21 mouse cellular contexts compared by ENCODE assay signal in genomic region chr13:97902821-97903220, GRCm38 (mm10).
DNase-seq lines count a peak whose midpoint lies in the region; ATAC-seq lines count a peak whose summit lies in the region.
"Had no signal": no experiment of that assay in that cellular context is flagged by ENCODE, and none has a peak within 500 bp of the region (broad histone marks: within the 10 kb centered on the region; RNA-seq: fewer than 3 reads in every experiment).

No protein-coding gene starts in this region.

- no peak overlapping the region for H3K4me3 ChIP-seq in embryonic facial prominence, embryonic 13.5 days
- no peak overlapping the region for H3K4me3 ChIP-seq in embryonic facial prominence, embryonic 10.5 days
- H3K4me3 ChIP-seq in limb, embryonic 15.5 days: no peak overlapping the region
- H3K4me3 ChIP-seq in limb, embryonic 10.5 days: no peak overlapping the region
- no peak overlapping the region for H3K4me3 ChIP-seq in embryonic facial prominence, embryonic 15.5 days (replicated peaks)
- H3K4me3 ChIP-seq: embryonic facial prominence, embryonic 12.5 days; erythroblast, embryonic 14.5 days; forebrain, embryonic 10.5 days; forebrain, embryonic 15.5 days; heart, embryonic 12.5 days; hindbrain, embryonic 15.5 days had no signal

- peak overlapping the region; percentile 18; the same call in 1 of the 2 replicates for H3K4me2 ChIP-seq in embryonic facial prominence, embryonic 13.5 days
- H3K4me2 ChIP-seq in limb, embryonic 15.5 days: no peak overlapping the region
- H3K4me2 ChIP-seq in embryonic facial prominence, embryonic 15.5 days (replicated peaks): 0 out of 2 replicates have a peak overlapping the region, but pooled peaks have one; percentile 20
- H3K4me2 ChIP-seq: embryonic facial prominence, embryonic 12.5 days; forebrain, embryonic 15.5 days; heart, embryonic 12.5 days; hindbrain, embryonic 15.5 days had no signal

- H3K9me3 ChIP-seq in embryonic facial prominence, embryonic 13.5 days: no peaks in the 10 kb centered on the region
- no peaks in the 10 kb centered on the region for H3K9me3 ChIP-seq in embryonic facial prominence, embryonic 10.5 days
- H3K9me3 ChIP-seq in limb, embryonic 15.5 days: no peaks in the 10 kb centered on the region
- H3K9me3 ChIP-seq in limb, embryonic 10.5 days (replicated peaks): no peaks in the 10 kb centered on the region
- H3K9me3 ChIP-seq in embryonic facial prominence, embryonic 15.5 days (replicated peaks): no peaks in the 10 kb centered on the region
- H3K9me3 ChIP-seq: embryonic facial prominence, embryonic 12.5 days; forebrain, embryonic 10.5 days; forebrain, embryonic 15.5 days; G1E; heart, embryonic 12.5 days; hindbrain, embryonic 15.5 days had no signal

- H3K4me1 ChIP-seq in embryonic facial prominence, embryonic 13.5 days: peaks cover 28% of the 10 kb centered on the region
- H3K4me1 ChIP-seq in embryonic facial prominence, embryonic 10.5 days: peaks cover 15% of the 10 kb centered on the region
- peaks cover 8% of the 10 kb centered on the region for H3K4me1 ChIP-seq in limb, embryonic 15.5 days
- peaks cover 31% of the 10 kb centered on the region for H3K4me1 ChIP-seq in limb, embryonic 10.5 days
- H3K4me1 ChIP-seq in embryonic facial prominence, embryonic 15.5 days: peaks cover 21% of the 10 kb centered on the region

- DNase-seq in embryonic facial prominence, embryonic 10.5 days (ENCODE audit: low spot score): no peak
- no peak for DNase-seq in limb, embryonic 10.5 days (ENCODE audit: low spot score)
- DNase-seq in kidney, postnatal 36 days: no peak
- DNase-seq in testis, postnatal 14 days (ENCODE audit: low spot score): no peak
- DNase-seq: adrenal gland, postnatal 10 days; B cell, adult 2 months; cerebellum, adult 11-12 months; cerebellum, adult 9-10 months; embryo, embryonic 11 days; gastrocnemius, postnatal 10 days; kidney, adult 11 months had no signal

- no peaks in the 10 kb centered on the region for H3K27me3 ChIP-seq in embryonic facial prominence, embryonic 13.5 days
- no peaks in the 10 kb centered on the region for H3K27me3 ChIP-seq in embryonic facial prominence, embryonic 10.5 days (replicated peaks; ENCODE audit: low read depth, poor library complexity, severe bottlenecking)
- no peaks in the 10 kb centered on the region for H3K27me3 ChIP-seq in limb, embryonic 15.5 days
- no peaks in the 10 kb centered on the region for H3K27me3 ChIP-seq in limb, embryonic 10.5 days (ENCODE audit: low read depth, poor library complexity, severe bottlenecking)
- no peaks in the 10 kb centered on the region for H3K27me3 ChIP-seq in embryonic facial prominence, embryonic 15.5 days
- H3K27me3 ChIP-seq: embryonic facial prominence, embryonic 12.5 days; forebrain, embryonic 15.5 days; heart, embryonic 12.5 days; hindbrain, embryonic 15.5 days had no signal

- WGBS in embryonic facial prominence, embryonic 13.5 days: 58% methylated on average over 8 of the region's 8 CpGs
- WGBS in embryonic facial prominence, embryonic 10.5 days: 88% methylated on average over 8 of the region's 8 CpGs
- WGBS in limb, embryonic 15.5 days: 66% methylated on average over 8 of the region's 8 CpGs
- 91% methylated on average over 8 of the region's 8 CpGs for WGBS in limb, embryonic 10.5 days
- WGBS in embryonic facial prominence, embryonic 15.5 days: 47% methylated on average over 8 of the region's 8 CpGs

- no peak overlapping the region for H3K9ac ChIP-seq in embryonic facial prominence, embryonic 13.5 days
- H3K9ac ChIP-seq in limb, embryonic 15.5 days: no peak overlapping the region
- no peak overlapping the region for H3K9ac ChIP-seq in embryonic facial prominence, embryonic 15.5 days
- H3K9ac ChIP-seq: embryonic facial prominence, embryonic 12.5 days; forebrain, embryonic 15.5 days; heart, embryonic 12.5 days; hindbrain, embryonic 15.5 days had no signal

- H3K36me3 ChIP-seq in embryonic facial prominence, embryonic 13.5 days: no peaks in the 10 kb centered on the region
- H3K36me3 ChIP-seq in embryonic facial prominence, embryonic 10.5 days (replicated peaks): no peaks in the 10 kb centered on the region
- no peaks in the 10 kb centered on the region for H3K36me3 ChIP-seq in limb, embryonic 15.5 days
- H3K36me3 ChIP-seq in limb, embryonic 10.5 days: no peaks in the 10 kb centered on the region
- no peaks in the 10 kb centered on the region for H3K36me3 ChIP-seq in embryonic facial prominence, embryonic 15.5 days
- H3K36me3 ChIP-seq: embryonic facial prominence, embryonic 12.5 days; forebrain, embryonic 10.5 days; forebrain, embryonic 15.5 days; G1E; heart, embryonic 12.5 days; hindbrain, embryonic 15.5 days had no signal

- ATAC-seq in embryonic facial prominence, embryonic 13.5 days (ENCODE audit: insufficient number of reproducible peaks, insufficient read depth, low FRiP score, low TSS enrichment, low read depth): no peak
- no peak for ATAC-seq in limb, embryonic 15.5 days (ENCODE audit: insufficient number of reproducible peaks, low FRiP score, low TSS enrichment, low read depth)
- ATAC-seq in embryonic facial prominence, embryonic 15.5 days (ENCODE audit: insufficient number of reproducible peaks, low FRiP score, low TSS enrichment, low read depth): no peak
- ATAC-seq: forebrain, embryonic 15.5 days had no signal

- H3K27ac ChIP-seq in embryonic facial prominence, embryonic 13.5 days: peak overlapping the region; percentile 60; the same call in 1 of the 2 replicates
- no peak overlapping the region for H3K27ac ChIP-seq in embryonic facial prominence, embryonic 10.5 days (replicated peaks)
- H3K27ac ChIP-seq in limb, embryonic 15.5 days: peak overlapping the region; percentile 22; the same call in 1 of the 2 replicates
- no peak overlapping the region for H3K27ac ChIP-seq in limb, embryonic 10.5 days
- peak overlapping the region; percentile 71 for H3K27ac ChIP-seq in embryonic facial prominence, embryonic 15.5 days (replicated peaks)
- H3K27ac ChIP-seq: embryonic facial prominence, embryonic 12.5 days; forebrain, embryonic 10.5 days; forebrain, embryonic 15.5 days; hindbrain, embryonic 15.5 days had no signal

Comparison
In these comparisons a context has a peak if more than half of its experiments do, and no peak if none do; other contexts are left out.
1. H3K27ac ChIP-seq: peak in embryonic facial prominence, embryonic 13.5 days (single experiment), limb, embryonic 15.5 days (single experiment) and embryonic facial prominence, embryonic 15.5 days (single experiment); none in embryonic facial prominence, embryonic 10.5 days (single experiment) and limb, embryonic 10.5 days (single experiment).